Mouse (Mus musculus): Measurements from ENCODE around the gene Ube2s.
"Not testable (repeated sequence)": the region's sequence is repeated elsewhere in the genome, so short reads cannot be mapped to it uniquely, and the experiment has no call there.

DNA sequence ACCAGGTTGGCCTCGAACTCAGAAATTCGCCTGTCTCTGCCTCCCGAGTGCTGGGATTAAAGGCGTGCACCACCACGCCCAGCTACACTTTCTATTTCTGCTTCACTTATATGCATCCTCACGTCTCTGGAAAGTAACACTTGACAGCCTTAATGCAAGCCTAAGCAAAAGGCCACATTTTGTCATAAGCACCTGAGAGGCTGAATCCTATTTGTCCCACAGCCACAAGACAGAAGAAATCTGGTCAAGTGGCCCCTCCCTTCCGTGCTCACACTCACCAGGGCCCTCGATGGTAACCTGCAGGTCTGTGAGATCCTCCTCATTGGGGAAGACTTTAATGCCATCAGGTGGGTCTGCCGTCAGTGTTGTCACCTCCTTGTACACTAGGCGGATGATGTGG lies 1.3 kb downstream of the Ube2s start:
- not testable (repeated sequence) for TF ChIP-seq CTCF (IDR thresholded peaks at IDR 0.05; ENCODE audit: low read depth, low read length); POLR2A (IDR thresholded peaks at IDR 0.05; ENCODE audit: borderline replicate concordance, low read depth, low read length)
